Mouse (Mus musculus): ENCODE measurements around the gene Per1.

- TF ChIP-seq CTCF (IDR thresholded peaks at IDR 0.05; ENCODE audit: borderline replicate concordance, extremely low read depth, insufficient read depth, insufficient read length) (no peak), POLR2A (IDR thresholded peaks at IDR 0.05; ENCODE audit: borderline replicate concordance, extremely low read depth, insufficient read depth, insufficient read length, poor library complexity, severe bottlenecking) (peak; percentile 64; the same call in 1 of the 2 replicates)
These were observed 24.3 kb upstream of the Per1 start, which contains the start of gene Tmem107 for GRCm38 (mm10) chr11:69070590-69071222.

Measured in brain, embryonic 14.5 days (tissue).